Mouse (Mus musculus) CD8-positive naive resting alpha-beta T cell, adult 2 months (primary cell): ENCODE data around the gene Serpina3f.
"Not testable (repeated sequence)": the region's sequence is repeated elsewhere in the genome, so short reads cannot be mapped to it uniquely, and the experiment has no call there.

ENCODE experiments used
- DNase-seq, 2 experiments: peaks; one replicate each; pipeline ENCODE4 v3.0.0; 2022; ENCODE audit warnings: low read depth in 2 of 2, low spot score in 2 of 2

Serpina3f gene

DNA sequence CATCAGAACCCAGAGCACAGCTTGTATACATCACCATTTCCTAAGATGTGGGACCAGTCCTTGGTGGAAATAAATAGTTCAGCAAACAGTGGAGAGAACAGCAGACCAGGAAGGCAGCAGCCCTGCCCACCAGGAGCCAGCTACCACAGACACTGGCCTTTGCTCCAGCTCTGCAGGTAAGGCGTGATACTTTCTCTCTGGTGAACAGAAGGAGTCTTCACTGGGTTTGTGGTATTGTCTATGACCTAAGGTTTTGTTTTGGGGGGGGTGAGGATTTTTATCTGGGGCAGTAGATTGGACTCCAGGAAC lies at the start of gene Serpina3f:
Gene Serpina3f (plus strand): TSS at position 100 of the 309 bp plus-strand sequence.
- no peak for DNase-seq

GRCm38 (mm10) chr12:104174747-104175146 lies 39.6 kb upstream of the Serpina3f start:
- no peak for DNase-seq

DNA sequence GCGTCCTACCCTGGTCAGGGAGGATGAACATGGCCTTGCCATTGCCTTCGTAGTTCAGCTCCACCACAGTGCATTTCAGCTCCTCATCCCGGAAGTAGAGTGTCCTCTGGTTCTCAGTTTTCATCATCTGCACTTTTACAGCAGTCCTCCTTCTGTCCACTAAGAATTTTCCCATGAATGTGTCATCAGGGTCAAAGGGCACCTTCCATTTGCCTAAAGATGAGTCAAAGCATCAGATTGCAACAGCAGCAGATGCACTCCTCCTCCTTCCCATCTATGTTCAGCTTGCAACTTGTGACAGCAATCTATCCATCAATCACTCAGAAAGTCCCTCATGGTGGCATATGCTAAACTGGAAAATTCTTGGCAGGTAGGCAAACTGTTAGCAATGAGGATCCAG lies 38.7 kb upstream of the Serpina3f start:
- DNase-seq, result no peak

DNA sequence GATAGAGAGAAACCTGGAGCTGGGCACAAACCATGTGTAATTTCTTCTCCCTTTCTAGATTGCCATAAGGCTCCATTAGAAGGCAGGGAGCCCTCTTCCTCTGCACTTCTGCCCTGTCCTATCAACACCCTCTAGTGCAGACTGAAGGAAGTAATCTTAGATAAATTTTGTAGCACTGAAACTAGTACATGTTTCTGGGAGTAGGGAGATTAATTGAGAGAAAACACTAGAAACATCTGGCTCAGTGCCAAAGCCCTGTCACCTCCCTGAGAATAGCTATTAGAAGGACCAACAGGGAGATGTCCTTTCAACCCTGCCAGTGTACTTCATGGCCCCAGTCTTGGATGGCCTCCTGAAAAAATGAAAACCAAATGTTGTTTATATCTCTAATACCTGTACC lies 35.8 kb upstream of the Serpina3f start:
- DNase-seq, result no peak

- DNase-seq, result no peak
These were observed 35.4 kb upstream of the Serpina3f start for GRCm38 (mm10) chr12:104178987-104179386.

DNA sequence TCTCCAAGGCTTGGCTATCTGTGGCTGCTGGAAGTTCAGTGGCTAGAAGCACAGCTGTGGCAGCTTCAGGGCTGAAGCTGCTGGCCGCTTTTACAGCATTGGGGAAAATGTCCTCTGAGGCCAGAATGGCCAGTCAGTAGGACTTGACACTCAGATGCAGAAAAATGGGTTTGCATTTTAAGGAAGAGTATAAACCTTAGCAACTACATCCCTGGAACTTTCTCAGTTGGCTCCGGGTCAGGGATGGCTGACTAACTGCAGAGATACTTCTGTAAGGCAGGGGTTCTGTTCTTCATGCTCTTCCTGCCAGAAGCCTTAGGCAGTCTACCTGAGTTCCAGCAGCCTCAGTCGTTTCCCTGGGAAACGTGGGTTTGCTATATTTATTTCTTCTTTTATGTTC lies 29.3 kb upstream of the Serpina3f start:
- DNase-seq, result no peak

DNA sequence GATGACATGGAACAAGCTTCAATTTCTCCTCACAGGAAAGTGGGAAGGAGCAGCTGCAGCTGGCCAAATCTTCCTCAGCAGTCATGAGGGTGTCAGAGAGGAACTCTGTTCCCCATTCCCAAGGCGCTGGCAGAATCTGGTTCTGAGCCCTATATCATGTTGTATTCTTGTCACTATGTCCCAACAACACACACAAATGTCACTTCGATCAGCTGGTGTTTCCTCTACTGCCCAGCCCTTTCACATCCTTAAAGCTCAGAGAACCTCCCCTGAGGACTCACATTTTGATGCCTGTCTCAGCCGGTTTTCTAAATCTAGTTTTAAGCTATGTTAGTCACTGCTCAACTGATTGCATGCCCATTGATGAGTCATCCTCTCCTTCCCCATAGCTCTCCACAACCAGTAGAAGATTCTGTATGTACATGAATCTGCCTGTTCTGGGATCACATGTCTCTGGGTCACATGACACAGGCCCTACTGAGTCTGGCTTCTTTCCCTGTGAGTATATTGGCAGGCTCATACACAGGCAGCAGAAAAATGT lies 28.2 kb upstream of the Serpina3f start:
- no peak for DNase-seq

DNA sequence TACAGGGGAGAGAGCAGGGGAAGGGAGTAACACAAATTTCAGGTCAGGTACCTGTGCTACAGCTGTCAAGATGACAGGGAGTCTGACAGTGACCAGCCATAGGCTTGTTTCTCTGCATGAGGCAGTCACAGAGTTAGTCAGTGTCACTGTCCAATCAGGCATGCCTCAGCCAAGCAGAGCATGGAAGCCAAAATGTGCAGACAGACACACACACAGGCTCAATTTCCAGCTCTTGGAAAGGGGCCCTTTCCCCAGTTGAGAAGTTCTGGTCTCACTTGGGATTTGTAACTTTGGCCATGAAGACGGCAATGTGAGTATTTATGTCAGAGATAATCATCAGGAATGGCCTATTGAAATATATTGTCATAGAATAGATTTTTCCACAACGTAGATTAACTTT lies 25.1 kb upstream of the Serpina3f start:
- DNase-seq, result no peak

GRCm38 (mm10) chr12:104190852-104191251 lies 23.5 kb upstream of the Serpina3f start:
- no peak for DNase-seq

GRCm38 (mm10) chr12:104209149-104209548 lies 5.2 kb upstream of the Serpina3f start:
- DNase-seq, result no peak

DNA sequence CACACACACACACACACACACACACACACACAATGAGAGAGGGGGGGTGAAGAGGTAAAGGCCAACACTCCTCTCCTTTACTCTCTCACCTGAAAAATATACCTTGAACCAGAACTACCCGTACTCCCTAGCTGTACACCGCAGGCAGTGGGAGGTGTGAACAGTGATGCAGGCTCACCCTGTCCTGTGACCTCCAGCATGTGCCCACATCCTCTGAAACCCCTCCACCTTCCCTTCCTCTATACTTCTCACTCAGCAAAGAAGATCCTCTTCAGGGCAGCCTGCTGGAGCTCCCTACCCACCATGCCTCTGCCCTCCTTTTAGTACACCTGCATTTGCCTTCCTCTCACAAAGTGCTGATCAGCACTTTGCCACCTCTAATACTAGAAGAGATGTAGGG lies 4.5 kb upstream of the Serpina3f start:
- DNase-seq, result no peak

DNA sequence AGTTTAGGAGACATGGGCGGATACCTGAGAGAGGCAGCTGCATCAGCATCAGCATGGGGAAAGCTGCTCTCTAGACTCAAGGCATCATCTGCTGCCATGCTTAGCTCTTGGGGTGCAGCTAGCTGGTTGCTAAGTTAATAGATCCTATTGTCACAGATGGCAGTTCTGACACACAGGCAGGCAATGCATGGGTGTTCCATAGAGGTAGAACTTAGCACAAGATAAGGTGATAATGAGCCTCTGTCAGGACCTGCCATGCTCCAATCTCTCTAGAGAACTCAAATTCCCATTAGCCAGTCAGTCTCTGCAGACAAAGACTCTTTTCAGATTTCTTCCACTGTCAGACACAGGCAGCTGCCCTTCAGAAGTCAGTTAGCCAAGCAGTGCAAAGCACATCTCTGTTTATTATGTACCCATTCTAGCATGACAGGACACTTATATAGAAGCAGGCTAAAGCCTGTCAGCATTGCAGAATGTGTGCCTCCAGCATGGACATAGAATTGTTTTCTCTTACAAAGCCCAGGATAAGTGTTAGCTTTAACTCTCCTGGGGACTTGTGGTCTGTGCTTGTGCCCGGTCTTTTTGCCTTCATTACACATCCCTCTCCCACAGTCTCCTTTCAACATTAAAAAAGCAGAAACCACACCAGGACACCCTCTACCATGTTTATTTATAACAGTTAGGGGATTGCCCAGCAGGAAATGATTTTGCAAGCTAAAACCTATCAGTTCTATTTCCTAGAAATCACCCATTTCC lies 477 bp upstream of the Serpina3f start:
- no peak for DNase-seq

DNA sequence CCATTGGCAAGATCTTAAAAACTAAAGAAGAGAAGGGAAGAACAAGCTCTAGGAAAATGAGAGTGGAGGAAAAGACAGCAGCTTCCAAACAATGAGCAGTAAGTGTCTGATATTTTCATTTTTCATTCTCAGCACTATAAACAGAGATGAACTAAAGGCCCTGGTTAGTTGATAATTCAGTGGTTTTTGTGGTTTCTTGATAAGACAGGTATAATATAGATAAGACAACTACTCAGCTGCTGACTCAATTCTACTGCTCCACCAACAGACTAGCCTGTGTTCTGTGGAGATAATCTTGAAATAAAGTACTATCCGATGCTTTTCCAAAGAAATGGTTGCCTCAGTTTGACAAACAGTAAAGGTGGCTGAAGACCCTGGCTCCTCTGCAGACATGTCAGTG lies 905 bp downstream of the Serpina3f start:
- DNase-seq, result no peak

- DNase-seq, result no peak
These were observed 7.3 kb downstream of the Serpina3f start for GRCm38 (mm10) chr12:104221616-104222015.

GRCm38 (mm10) chr12:104223690-104224089 lies 9.3 kb downstream of the Serpina3f start:
- DNase-seq, result no peak

GRCm38 (mm10) chr12:104224598-104225300 lies 10.4 kb downstream of the Serpina3f start:
- DNase-seq, result no peak

DNA sequence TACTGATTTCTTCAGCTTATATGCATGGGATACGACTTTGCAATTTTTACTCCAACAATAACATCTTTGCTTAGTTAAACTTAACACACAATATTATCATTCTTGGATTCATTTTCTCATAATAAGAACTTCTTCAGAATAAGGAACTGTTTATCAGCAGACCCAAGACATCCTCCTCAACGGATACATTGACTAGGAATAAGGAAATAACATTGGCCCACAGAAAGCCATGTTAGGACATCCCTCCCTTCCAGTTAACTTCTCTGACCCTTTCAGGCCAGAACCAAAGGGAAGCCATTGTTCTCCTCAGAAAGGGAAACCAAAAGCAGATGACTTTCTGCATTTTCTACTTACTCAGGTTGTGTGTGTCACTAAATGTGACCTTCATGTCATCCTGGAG lies 16.4 kb downstream of the Serpina3f start:
- no peak for DNase-seq

- no peak for DNase-seq
These were observed 21.6 kb downstream of the Serpina3f start, which contains the start of gene Serpina3g for GRCm38 (mm10) chr12:104235915-104236314. Gene Serpina3g (plus strand): TSS chr12:104236245.

- not testable (repeated sequence) for DNase-seq
These were observed 23.7 kb downstream of the Serpina3f start for GRCm38 (mm10) chr12:104238048-104238447.

- DNase-seq, result no peak
These were observed 29.0 kb downstream of the Serpina3f start for GRCm38 (mm10) chr12:104243307-104243706.

DNA sequence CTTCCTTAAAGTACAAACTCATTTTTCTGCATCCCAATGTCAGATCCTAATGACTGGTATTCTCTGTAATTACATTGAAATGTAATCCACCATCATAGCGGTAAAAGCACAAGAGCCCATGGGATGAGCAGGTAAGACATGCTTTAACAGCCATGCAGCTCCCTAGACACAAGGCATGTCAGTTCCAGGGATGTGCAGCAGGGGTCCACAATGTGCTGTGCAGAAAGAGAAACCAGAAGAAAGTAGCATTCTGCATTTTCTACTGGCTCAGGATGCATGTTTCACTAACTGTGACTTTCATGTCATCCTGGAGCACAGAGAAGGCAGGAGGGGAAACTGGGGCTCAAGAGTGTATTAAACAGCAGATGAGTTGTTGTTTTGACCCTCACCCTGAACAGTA lies 30.7 kb downstream of the Serpina3f start:
- DNase-seq, result no peak

DNA sequence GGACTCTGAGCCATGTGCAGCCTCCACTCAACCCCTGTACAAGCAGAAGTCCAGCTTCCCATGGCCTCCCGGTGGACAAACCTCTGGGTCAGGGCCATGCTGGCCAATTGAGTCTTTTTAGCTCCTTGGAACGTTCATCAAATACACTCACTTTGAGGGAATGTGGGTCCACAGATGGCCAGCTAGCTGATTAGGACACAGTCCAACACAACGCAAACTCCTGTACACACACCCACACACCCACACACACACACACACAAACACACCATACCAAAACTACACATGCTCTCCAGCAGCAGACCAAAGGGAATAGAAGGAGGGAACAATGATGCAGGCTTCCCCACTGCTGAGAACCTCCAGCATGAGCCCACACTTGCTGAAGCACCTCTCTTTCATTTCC lies 31.3 kb downstream of the Serpina3f start:
- no peak for DNase-seq
